Mouse (Mus musculus) lung, postnatal 0 days (tissue): ENCODE results near the gene Cul1.

Source experiments
- CTCF ChIP-seq: IDR thresholded peaks from 2 replicates; pipeline ENCODE4 v1.5.1; 2016; ENCODE audit warnings: antibody characterized with exemption, mild to moderate bottlenecking
- EP300 ChIP-seq: IDR thresholded peaks from 2 replicates; pipeline ENCODE4 v1.6.1; 2016; ENCODE audit warnings: antibody characterized with exemption, mild to moderate bottlenecking, control low read depth

DNA sequence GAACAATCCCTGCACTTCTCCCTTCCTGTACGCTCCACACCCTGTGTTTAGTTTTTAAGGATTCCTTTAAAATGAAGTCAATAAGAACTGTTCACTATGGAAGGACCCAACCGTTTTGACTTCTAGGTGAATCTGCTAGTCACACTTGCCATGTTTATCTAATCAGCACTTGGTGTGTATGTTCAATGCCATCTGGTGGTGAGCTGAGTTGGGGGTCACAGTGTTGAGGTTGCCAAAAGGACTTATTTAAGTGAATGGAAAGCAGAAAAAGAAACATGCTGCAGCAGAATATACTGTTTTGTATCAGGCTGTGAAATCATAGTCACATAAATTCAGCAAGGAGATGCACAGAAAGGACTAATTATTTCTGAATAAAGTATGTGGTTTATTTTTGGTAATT, 12.2 kb downstream of the Cul1 start:
- peak; percentile 47 for TF ChIP-seq CTCF
- no peak for TF ChIP-seq EP300
